Mouse (Mus musculus) embryonic stem cell, embryonic (primary cell): Measurements from ENCODE around the gene Zfp106.

ENCODE experiments used
- CTCF ChIA-PET, 4 experiments: fragments of 300-600 bp in 2 of 4; fragments of 350-600 bp in 2 of 4; sonication (Branson Sonifier 250); formaldehyde crosslinking; loops; one replicate each; lab custom pipeline; 2022; ENCODE audit warnings: inconsistent platforms in 2 of 4; lab: Charles Lee
- POLR2A ChIA-PET, 4 experiments: fragments of 300-600 bp in 2 of 4; fragments of 350-600 bp in 2 of 4; sonication (Branson Sonifier 250); formaldehyde crosslinking; loops; one replicate each; lab custom pipeline; 2022; ENCODE audit warnings: antibody characterized with exemption in 4 of 4, inconsistent platforms in 1 of 4; lab: Charles Lee

Zfp106 gene

DNA sequence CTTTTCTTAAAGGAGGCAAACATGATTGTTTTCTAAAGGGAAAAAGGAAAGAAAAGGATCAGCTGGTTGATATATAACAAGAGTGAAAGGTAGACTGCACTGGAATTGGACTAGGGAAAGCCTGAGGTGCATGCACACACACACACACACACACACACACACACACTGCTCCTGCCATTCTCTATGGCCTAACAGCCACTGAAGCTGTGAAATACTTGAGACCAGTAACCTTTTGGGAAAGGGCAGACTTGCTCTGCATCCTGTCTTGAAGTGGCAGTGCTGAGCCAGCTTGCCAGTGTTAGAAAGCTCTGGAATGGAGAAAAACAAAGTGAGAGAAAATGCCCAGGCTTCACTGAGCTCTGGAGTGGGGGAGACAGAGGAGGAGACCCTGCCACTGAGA lies 95.6 kb downstream of the Zfp106 start:
- ChIA-PET CTCF (interaction anchor here in 3 of 4 experiments (0.6 to 1.2 kb wide), 4 partner anchors 10 to 382 kb away, joined by 3 to 7 read pairs (median 4); no protein-coding TSS in a partner anchor), POLR2A (interaction anchor here in 2 of 4 experiments (0.8 to 1.0 kb wide), 2 partner anchors 9 to 141 kb away, joined by 3 to 4 read pairs; partner anchors contain the start of genes Haus2 (in 1 of the 2) and Lrrc57 (in 1 of the 2))

DNA sequence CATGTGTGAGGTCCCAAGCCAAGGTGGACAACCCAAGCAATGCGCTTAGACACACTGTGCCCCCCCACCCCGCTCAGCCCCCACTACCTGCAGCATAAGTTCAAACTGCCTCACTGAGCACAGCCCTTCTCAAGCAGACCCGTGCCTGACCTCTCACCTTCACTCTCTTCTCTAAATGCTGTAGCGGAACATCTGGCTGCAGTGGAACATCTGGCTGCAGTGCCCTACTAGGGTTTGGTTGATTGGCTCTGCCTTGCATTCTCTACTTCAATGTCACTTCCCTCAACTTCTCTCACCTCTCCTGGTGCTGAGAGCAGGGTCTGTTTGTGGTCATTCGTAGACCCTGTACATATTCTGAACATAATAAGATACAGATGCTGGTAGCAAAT lies 98.3 kb downstream of the Zfp106 start:
- ChIA-PET POLR2A (interaction anchor here in 1 of 4 experiments (0.8 kb wide), 1 partner anchor 9 kb away, joined by 3 read pairs; no protein-coding TSS in a partner anchor), CTCF (interaction anchor here in 1 of 4 experiments (0.7 kb wide), 1 partner anchor 294 kb away, joined by 3 read pairs; no protein-coding TSS in a partner anchor)

- ChIA-PET CTCF (interaction anchor here in 1 of 4 experiments (0.7 kb wide), 1 partner anchor 294 kb away, joined by 3 read pairs; no protein-coding TSS in a partner anchor), POLR2A (no interaction called here)
Observed at GRCm38 (mm10) chr2:120464732-120465396, 98.8 kb downstream of the Zfp106 start.

GRCm38 (mm10) chr2:120464091-120464490 lies 99.6 kb downstream of the Zfp106 start:
- ChIA-PET POLR2A (interaction anchor here in 1 of 4 experiments (1.3 kb wide), 1 partner anchor 111 kb away, joined by 3 read pairs; the partner anchor contains the start of gene Vps39), CTCF (interaction anchor here in 1 of 4 experiments (0.6 kb wide), 1 partner anchor 37 kb away, joined by 3 read pairs; no protein-coding TSS in a partner anchor)

GRCm38 (mm10) chr2:120463328-120463727 lies 100.3 kb downstream of the Zfp106 start:
- ChIA-PET POLR2A (interaction anchor here in 2 of 4 experiments (0.9 to 1.3 kb wide), 3 partner anchors 10 to 111 kb away, joined by 3 to 4 read pairs (median 3); partner anchors contain the start of gene Vps39 (in 1 of the 2)), CTCF (interaction anchor here in 2 of 4 experiments (0.6 kb wide), 2 partner anchors 38 to 183 kb away, joined by 3 read pairs; no protein-coding TSS in a partner anchor)

DNA sequence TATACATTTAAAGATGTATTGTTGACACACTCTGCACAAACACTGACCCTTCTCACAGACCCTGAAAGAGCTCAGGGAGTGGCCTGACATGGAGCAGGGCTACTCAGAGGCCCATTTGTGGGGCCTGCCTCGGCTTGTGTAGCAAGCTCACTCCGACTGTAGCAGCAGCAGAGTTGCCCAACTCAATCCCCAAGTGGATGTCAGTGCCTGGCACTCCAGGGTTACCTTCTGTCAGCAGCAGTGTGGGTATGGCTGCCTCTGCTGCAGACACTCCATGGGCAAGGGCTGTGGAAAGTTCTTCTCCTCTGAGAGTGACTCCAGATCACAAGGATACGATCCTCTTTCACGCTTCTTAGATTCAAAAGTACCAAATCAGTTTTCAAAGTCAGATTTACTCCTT lies 103.4 kb downstream of the Zfp106 start:
- POLR2A ChIA-PET: interaction anchor here in 1 of 4 experiments (0.9 kb wide), 1 partner anchor 20 kb away, joined by 3 read pairs; no protein-coding TSS in a partner anchor
- CTCF ChIA-PET: interaction anchor here in 1 of 4 experiments (1.3 kb wide), 1 partner anchor 18 kb away, joined by 4 read pairs; no protein-coding TSS in a partner anchor
